Mouse (Mus musculus) testis, postnatal 14 days (tissue): ENCODE data around the gene Tktl1.
"Not testable (repeated sequence)": the region's sequence is repeated elsewhere in the genome, so short reads cannot be mapped to it uniquely, and the experiment has no call there.

Source experiments
- DNase-seq: peaks from one replicate; pipeline ENCODE4 v3.0.0; 2021; ENCODE audit warnings: low spot score

Gene Tktl1

DNA sequence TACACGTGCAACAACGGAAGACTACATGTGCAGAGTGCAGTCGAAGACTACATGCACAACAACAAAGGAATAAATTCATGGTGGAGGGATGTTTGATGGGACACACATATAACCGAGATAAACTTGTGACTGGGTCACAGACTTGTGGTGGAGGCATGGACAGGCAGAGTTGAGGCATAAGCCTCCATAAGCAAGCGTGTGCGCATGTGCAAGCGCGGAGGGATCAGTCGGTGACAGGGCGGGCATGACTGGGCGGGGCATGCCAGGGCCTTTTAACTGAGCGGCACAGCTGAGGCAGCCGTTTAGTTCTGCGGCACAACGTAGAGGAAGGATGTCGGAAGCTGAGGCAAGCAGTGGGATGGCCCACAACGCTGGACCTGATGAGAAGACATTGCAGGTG is at the start of gene Tktl1:
Tktl1 (plus strand) TSS at position 301 of the 400 bp plus-strand sequence.
- peak; percentile 87 for DNase-seq

DNA sequence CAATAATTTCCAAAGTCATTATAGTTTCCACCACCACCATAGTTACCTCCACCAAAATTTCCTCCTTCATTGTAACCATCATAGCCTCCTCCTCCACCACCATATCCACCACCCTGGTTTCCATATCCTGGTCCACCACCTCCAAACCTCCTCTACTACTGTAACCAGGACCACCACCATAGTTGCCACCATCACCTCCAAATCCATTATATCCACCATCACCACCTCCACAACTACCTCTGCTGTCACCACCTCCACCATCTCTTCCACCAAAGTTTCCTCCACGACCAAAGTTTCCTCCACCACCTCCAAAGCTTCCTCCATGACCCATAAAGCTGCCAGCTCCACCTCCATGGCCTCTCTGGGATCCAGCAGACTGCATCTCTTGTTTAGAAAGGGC is 41.8 kb upstream of the Tktl1 start, which contains the start of gene Mecp2:
Mecp2 (minus strand) TSS at position 101 of the 400 bp plus-strand sequence.
- not testable (repeated sequence) for DNase-seq

DNA sequence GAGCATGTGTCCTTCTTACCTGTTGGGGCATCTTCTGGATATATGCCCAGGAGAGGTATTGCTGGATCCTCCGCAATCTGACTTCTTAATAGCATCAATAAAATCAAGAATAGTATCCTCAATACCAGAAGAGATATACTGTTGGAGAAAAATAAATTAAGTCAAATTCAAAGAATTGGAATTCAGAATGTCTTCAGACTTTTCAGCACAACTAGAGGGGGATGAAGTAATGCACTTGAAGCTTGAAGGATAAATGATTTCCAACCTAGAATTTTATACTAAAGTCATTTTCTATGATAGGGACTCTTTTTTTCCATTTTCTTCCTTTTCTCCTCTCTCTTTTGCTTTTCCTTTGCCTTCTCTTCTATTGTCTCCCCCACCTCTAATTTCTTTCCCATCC is 9.3 kb upstream of the Tktl1 start, which contains the start of gene Tex28:
Tex28 (minus strand) TSS at position 101 of the 400 bp plus-strand sequence.
- no peak for DNase-seq

DNA sequence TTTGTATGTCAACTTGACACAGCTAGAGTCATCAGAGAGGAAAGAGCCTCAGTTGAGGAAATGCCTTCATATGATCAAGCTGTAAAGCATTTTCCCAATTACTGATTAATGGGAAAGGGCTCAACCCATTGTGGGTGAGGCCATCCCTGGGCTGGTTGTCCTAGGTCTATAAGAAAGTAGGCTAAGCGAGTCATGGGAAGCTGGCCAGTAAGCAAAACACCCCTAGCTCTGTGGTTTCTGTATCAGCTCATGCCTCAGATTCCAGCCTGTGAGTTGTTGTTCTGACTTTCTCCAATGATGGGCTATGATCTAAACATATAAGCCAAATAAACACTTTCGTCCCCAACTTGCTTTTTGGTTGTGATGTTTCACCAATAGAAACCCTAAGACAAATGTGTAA is 26.5 kb downstream of the Tktl1 start:
- DNase-seq: no peak

DNA sequence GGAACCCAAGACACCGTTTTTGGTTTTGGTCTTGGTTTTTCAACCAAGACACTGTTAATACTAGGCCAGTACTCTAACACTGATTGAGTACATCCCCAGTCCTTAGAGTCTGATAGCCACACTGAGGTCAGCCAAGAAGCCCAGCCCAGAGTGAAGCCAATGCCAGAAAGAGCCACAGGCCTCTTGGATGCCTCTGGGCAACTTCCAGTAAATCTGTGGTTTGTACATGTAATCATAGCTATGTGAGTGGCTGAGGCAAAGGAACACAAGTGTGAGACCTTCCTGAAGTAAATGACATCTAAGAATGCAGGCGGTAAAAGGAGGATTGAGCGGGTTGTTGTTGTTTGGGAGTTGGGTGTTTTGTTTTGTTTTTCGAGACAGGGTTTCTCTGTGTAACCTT is 41.4 kb downstream of the Tktl1 start:
- DNase-seq: no peak

DNA sequence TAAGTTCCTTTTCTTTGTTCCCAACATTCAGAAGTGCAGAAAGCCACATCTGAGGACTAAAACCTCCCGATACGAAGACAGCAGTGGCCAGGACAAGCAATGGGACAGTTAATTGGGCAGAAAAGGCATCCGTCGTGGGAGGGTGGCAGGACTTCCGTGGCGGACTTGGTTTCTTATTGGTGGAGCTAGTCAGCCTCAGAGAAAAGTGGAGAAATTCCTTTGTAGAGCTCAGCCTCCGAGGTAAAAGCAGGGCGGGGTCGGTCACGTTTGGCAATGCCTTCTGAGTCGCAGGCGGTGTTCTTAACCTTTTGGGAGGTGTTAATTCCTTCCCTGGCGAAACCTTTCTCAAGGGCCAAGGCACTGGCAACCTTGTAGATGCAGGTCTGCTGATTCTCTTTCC is 42.4 kb downstream of the Tktl1 start:
- DNase-seq: no peak

DNA sequence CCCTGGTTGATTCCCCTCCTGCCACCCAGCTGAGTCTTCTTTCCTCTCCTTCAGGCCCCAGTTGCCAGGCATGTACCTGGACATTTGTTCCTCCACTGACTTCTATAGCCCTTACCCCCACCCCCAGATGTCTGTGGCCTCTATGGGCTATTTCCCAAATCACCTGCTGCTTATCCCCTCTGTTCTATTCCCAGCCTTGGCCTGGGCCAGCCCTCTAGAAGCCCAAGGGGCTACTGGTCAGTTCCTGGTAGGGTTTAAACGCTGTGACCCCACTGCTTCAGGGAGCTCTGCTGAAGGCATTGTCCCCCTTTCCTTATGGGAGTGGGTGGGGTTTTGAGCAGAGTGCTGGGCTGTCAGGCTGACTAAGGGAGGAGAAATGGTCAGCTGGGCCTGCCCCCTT is 43.0 kb downstream of the Tktl1 start:
- not testable (repeated sequence) for DNase-seq

DNA sequence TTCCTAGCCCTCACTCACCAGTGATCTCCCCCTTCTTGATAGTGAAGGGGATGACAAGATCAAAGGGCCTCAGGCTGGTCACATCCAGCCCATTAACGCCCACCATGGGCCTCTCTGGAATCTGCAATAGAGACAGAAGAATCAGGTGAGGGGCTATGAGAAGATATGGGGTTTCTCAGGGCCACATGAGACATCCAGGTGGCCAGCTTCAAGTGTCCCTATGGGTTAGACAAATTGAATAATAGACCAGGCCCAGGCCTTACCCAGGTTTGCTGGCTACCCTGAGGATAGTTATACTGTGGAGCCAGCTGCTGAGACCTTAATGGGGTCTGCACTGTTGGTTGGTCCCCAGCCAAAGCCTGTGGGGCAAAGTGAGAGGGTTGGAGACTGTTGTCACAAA is 53.0 kb downstream of the Tktl1 start:
- DNase-seq: no peak

DNA sequence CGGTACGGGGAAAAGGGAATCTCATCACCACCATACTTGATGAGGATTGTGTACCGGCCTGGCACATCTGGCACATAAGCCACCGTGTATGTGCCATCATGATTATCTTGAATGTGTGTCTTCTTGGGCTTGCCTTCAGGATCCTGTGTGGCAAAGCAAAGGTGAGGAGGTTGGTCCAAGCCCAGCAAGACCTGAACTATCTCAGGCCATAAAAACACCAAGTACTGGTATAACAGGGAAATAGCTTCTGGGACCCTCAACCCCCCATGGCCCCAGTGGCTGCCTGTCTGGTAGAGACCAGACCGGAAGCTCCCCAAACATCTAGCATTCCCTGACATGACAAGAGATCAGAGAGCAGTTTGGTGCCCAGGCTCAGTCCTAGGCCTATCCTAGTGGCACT is 56.1 kb downstream of the Tktl1 start:
- DNase-seq: no peak

DNA sequence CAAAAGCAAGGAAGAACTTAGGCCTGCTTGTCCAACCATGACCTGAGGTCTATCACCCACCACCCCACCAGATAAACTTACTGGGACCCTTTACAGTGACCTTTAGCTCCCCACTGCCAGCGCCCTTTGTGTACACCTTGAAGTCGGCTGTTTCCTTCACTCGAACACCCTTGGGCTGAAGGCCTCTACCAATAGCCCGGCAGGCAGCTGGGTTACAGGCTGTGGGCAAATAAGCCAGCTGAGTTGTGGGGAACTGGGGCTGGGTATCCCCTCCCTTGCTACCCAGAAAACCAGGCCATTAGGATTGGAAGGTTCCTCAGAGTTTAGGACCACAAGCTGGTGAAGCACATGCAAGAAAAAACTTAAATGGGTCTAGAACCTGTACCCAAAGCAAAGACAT is 63.3 kb downstream of the Tktl1 start:
- DNase-seq: no peak

DNA sequence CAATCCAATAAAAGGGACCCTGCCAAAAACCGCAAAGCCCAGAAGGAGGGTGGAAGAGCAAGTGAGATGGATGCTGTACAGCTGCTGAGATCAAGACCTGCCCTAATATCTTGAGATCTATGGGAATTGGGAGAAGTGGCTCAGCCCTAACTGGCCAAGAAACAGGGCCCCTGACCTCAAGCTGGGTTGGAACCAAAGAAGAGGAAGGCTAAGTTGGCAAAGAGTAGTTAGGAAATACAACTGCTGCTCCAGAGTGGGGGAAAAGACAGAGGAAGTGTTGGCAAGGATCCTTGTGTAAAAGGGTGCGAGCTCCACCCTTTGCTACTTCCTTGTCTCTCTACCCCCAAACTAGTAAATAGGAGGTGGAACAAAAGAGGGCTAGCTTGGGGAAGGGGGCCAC is 66.3 kb downstream of the Tktl1 start:
- no peak for DNase-seq

DNA sequence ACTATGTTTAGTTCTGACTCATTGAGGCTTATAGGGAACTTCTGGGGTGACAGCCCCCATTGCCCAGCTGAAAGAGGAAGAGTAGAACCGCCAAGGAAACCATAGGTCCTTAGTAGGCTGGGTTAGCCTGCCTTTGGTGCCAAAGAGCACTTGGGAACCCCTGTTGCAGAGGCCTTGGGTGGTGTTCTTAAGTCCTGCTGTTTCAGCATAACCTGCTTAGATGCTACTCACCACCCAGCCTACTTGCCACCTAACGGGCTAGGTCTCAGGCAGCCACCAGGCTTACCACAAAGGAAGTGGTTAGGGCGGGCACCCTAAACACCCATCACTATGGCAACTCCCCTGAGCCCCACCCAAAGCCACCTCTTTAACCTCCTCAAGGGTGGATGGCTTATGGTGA is 66.7 kb downstream of the Tktl1 start:
- DNase-seq: no peak

DNA sequence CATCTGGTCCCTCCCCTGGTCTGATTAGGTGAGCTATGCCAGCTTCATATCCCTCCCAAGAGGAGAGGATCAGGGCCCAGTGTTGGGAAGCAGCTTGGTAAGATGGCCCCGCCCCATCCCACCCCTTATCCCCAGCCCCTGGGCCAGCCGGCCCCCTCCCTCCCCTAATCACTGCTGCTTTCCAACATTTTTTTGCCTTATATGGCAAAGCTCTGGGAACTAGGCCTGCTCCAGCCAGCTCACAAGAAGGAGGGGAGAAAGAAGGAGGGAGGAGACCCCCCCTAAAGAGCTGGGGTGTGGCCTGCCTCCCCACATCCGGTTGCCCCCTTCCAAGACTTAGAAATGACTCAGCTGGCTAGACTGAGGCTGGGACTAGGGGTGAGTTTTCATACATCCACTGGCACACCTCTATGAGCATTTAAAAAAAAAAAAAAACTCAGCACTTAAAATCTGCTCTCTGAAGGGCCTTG is 67.6 kb downstream of the Tktl1 start:
- DNase-seq: peak; percentile 39

DNA sequence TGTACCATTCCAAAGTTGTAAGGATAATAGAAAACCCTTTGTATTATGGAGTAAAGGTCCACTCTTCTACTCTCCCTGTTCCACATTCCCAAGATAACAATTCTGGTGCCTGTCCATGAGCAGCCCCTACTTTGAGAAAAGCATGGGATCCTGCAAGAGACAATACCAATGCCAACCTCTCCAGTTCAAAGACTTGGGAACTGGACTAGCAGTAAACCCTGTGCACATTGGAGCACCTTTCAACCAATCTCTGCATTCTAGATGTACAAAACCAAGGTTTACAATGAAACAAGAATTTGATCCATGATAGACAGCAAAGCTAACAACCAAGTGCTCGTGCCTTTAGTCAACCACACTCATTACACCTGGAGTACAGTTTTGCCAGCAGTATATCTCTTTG is 68.0 kb downstream of the Tktl1 start:
- DNase-seq: no peak

DNA sequence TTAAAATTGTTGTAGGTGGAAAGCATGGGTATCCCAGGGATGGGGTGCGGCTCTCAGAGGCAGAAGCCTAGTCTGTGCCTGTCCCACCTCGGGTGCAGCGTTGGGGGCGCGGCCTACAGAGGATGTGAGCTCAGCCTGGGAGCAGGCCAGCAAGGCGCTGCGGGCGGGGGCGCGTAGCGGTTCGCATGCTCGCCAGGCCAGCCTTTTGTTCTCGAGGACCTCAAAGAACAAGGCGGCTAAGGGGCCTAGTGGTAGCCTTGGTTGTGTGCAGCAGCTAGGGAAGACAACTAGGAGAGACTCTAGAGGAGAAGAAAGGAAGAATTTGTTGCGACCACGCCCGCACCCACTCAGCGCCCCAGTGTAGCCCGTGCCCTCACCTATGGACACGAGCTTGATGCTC is 68.6 kb downstream of the Tktl1 start:
- DNase-seq: peak; percentile 64

DNA sequence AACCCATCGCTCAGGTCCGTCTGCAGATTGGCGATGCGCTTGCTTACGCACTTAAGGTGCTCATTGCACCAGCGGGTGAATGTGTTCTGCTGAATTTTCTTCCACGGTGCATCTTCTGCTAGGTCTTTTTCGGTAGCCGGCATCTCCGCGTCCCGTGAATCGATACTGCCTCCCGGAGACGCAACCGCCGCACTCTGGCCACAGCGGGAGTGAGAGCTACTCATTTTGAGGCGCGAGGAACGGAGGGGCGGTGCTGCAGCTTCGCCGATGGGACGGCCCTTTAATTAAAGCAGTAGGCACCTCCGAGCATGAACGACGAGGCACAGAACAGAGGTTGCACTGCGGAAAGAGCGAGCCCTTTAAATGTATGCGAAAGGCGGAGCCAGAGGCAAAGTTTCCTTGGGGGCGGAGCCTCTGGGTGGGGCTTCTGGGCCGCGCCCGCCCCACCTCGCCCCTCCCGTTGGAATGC is 69.2 kb downstream of the Tktl1 start:
- DNase-seq: peak; percentile 83

DNA sequence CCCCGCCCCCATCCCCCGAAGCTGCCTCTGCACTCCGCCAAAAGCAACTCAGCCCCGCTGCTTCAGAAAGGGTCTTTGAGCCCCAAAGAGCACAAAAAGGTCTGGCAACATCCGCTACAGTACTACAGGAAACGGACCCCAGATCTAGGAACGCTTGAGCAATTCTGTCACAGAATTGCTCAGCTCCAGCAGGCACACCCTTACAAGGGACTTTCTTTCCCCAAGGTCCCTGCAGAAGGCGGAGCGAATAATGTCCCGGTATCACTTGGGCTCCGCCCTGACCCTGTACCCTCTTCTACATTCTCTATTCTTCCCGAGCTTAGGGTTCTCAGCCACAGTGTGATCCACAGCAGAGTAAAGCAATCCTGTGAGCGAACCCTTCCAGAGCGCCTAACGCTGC is 69.6 kb downstream of the Tktl1 start:
- no peak for DNase-seq

DNA sequence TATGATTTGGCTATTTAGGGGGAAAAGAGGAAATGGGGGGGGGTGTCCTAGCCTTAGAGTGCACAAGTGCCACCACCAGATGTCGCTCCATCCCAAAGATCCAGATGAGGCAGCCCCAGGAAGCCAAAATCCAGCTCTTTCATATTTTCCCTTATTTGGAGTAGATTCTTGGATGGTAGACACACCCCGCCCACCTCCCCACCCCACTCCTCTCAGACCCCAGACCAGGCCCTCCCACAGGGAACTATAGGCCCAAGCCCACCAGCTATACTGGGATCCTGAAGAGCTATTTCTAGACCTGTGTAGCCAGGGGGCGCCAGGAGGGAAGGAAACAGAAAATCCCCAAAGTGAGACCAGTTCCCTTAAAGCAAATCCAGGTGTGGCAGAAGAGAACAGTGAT is 71.6 kb downstream of the Tktl1 start:
- no peak for DNase-seq

DNA sequence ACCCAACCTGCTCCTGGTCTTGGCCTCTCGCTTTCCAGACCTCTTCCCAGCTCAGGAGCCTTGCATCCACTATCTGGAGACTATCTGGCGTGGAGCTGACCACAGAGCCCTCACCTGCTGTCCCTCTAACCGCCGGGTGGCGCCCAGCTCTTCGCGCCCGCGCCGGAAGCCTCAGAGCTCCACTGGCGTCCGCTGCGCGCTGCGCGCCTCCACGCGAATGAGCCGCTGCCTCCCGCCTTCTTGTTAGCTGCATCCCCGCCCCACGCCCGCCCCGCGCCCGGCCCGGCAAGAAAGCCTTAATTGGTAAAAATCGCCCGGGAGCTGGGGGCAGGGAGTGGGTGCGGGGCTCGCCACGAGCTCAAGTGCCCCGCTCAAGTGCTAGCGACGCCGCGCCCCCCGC is 72.6 kb downstream of the Tktl1 start, which contains the start of gene Flna:
Flna (minus strand) TSS at position 206 of the 400 bp plus-strand sequence.
- DNase-seq: peak; percentile 46

DNA sequence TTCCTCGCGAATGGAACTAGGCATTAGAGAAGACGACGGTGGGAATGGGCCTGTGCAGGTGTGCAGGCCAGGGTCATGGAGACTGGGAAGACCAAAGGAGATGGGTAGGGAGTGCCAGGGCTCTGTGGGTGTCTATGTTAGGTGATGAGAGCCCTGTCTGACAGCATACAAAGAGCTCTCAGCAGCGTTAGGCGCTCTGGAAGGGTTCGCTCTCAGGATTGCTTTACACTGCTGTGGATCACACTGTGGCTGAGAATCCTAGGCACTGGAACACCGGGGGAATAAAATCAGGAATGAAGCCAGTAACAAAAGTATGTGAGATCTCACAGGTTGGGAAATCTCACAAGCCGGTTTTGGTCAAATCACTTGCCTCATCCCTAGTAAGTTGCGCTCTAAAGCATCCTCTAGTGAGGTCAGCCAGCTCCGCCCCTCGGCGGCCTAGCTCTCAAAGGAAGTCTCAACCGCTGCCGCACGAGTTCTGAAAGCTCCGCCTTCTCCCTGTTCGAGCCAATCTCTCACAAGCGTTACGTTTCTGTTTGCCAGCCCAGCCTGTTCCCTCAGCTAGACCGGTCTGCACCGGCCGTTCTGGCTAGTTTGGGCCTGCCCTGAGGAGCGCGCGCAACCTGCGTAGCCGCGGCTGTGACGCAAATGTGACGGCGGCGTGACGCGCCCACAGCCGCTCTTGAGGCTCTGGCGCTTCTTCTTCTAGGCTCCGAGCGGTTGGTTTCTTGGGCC is 77.3 kb downstream of the Tktl1 start, which contains the start of gene Emd:
Emd (plus strand) TSS at position 535 of the 735 bp plus-strand sequence.
- DNase-seq: peak; percentile 90

DNA sequence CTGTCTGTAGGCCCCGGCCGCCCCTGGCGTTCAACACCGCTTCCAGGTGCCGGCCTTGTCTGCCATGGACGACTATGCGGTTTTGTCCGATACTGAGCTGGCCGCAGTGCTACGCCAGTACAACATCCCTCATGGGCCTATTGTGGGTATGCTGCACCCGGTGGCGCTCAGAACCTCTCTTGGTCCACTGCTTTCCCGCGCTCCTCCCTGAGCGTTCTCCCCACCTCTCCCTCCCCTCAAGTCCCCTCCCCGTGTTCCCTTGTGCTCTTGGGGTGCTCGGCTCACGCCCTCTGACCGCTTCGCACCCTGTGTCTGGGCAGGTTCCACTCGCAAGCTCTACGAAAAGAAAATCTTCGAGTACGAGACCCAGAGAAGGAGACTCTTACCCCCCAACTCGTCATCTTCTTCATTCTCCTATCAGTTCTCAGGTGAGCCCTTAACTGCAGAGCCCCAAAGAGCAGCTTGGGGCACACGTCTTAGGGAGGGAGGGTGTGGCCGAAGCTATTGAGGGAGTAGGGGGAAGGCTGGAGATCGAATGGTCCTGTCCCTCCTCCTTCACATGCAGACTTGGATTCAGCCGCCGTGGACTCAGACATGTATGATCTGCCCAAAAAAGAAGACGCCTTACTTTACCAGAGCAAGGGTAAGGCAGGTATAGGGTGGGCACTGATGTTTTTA is 78.0 kb downstream of the Tktl1 start:
- no peak for DNase-seq

DNA sequence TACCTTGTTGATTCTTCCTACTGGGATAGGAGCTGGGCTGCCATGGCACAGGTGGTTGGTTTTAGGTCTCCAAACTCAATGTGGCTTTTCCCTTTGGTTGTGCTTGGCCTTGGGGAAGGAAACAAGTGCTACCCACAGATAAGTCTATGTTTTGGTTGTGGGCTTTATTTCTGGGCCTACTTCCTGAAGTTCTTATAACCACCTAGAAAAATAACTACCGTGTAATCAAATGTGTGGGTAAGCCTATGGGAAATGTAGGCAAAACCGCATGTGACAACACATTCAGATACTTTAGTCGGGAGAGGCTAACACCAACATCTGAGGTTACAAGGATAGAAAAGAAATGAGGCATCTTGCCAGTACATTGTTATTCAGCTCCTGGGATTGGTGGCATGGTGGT is 80.7 kb downstream of the Tktl1 start:
- DNase-seq: no peak
